Mouse (Mus musculus): ENCODE data around the gene Tbkbp1.

DNA sequence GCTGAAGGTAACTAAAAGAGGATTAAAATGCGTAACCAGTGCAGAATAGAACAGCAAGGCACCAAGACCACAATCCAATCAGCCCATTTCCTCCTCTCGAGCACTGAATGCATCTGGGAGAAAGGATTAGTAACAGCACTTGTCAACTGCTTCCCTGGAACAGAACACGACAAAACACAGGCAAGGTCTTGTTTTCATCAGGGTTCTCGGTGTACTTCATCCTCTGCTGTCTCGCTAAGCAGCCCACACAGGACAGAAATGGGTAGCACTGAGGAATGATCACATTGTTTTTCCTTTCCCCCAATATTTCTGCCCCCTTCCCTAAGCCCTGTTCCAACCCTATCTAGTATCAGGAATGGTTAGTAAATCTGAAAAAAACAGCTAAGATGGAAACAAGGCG lies 9.0 kb upstream of the Tbkbp1 start:
- TF ChIP-seq CTCF (IDR thresholded peaks at IDR 0.05; ENCODE audit: low read depth, low read length) (no peak), POLR2A (IDR thresholded peaks at IDR 0.05; ENCODE audit: extremely low read depth, insufficient read depth, low read length) (no peak)
